Mouse (Mus musculus) embryo, embryonic 11.5 days (tissue): ENCODE measurements at regions not wholly inside any gene's neighbourhood (a gene's known extent, or its start where the extent isn't known, plus 50 kb on each side); places are given as distances from the start of the nearest gene placed in this dataset.

Experiments used
- DNase-seq: peaks from one replicate; pipeline ENCODE4 v3.0.0-alpha.2; 2012; ENCODE audit warnings: low read depth, low spot score

- no peak for DNase-seq
Observed at GRCm38 (mm10) chr6:109370286-109370685, 541.8 kb downstream of the Edem1 start.

GRCm38 (mm10) chr6:109371931-109372330 is 543.5 kb downstream of the Edem1 start:
- DNase-seq: no peak

- no peak for DNase-seq
Observed at GRCm38 (mm10) chr6:109387212-109387611, 558.8 kb downstream of the Edem1 start.

GRCm38 (mm10) chr6:109389781-109390180 is 561.3 kb downstream of the Edem1 start:
- no peak for DNase-seq

GRCm38 (mm10) chr6:109398690-109399089 is 570.2 kb downstream of the Edem1 start:
- peak; percentile 1 for DNase-seq

- DNase-seq: no peak
Observed at GRCm38 (mm10) chr6:109419505-109420239, 591.2 kb downstream of the Edem1 start.

GRCm38 (mm10) chr6:109433596-109433995 is 605.2 kb downstream of the Edem1 start:
- no peak for DNase-seq
